Mouse (Mus musculus): ENCODE results near the gene Gm17268.

Gene Gm17268

DNA sequence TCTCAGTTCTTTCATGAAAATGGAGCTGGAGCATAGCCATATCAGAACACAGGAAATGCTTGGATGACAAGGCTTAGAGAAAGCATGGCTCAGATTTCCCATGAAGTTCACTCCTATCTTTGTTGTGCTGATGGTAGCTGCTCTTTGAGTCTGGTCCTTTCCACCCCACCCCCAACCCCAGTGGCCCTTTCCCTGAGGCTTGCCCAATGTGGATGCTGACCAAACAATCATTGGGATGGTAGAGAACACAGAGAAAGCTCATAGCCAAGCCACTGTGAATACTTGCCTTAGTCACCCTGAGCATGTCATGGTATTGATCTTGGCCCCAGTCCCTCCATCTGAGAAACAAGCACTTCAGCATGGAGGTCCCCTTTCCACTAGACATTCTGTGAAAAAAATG, 6.2 kb downstream of the Gm17268 start:
- no peak for DNase-seq (ENCODE audit: low read depth, low spot score)

- DNase-seq (ENCODE audit: low read depth, low spot score) = no peak
Observed at GRCm38 (mm10) chr11:82030171-82030570, 8.2 kb downstream of the Gm17268 start.

DNA sequence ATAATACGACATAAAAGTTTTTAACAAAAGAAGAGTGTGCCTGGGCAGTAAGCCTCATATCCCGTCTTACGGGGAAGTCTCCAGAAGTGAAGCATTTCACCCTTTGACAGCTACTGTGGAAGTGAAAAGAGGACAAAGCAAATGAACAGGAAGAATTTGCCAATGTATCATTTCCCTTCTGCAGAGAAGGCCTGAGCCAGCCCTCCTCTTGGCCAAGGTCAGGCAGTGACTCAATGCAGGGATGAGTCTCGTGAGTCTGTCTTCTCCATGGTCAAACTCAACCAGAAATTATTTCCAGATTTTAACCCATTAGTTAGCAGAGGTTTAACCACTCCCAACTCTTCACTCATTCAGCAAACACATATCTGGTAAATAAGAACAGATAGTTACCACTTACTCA, 14.6 kb downstream of the Gm17268 start:
- DNase-seq (ENCODE audit: low read depth, low spot score) = no peak

GRCm38 (mm10) chr11:82022504-82023056, 15.8 kb downstream of the Gm17268 start:
- no peak for DNase-seq (ENCODE audit: low read depth, low spot score)

DNA sequence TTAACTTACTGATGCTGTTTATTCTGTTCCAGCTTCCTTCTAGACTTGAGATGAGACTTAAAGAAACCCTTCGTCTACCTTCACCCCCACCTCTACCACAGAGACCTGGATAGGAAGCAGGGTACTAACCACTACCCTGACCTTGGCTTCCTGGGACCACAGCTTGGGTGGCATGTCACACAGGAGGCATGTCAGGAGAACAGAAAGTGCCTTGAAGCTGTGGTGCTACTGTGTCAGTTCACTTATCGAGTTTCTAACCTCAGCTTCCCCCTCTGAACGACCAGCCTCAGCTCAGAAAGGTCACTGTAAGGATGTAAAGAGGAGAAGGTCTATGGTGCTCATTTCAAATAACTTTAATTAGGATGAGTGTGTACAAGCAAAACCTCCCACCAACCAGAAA, 17.0 kb downstream of the Gm17268 start:
- no peak for DNase-seq (ENCODE audit: low read depth, low spot score)

DNA sequence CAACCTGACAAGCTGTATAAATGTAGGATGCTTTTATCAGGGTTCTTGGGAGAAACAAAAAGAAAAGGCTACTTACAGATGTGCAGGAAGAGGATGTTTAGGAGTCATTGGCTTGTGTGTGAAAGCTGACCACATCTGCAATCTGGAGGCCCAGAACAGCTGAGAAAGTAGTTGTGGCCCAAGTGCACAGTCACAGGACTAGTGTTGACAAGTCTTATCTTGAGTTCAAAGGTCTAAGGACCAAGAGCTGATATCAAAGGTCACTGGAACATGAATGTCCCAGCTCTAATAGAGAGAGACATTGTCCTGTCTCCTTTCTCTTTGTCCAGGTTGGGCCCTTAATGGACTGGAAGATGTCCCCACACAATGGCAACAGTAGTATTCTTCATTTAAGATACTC, 18.6 kb downstream of the Gm17268 start:
- no peak for DNase-seq (ENCODE audit: low read depth, low spot score)

DNA sequence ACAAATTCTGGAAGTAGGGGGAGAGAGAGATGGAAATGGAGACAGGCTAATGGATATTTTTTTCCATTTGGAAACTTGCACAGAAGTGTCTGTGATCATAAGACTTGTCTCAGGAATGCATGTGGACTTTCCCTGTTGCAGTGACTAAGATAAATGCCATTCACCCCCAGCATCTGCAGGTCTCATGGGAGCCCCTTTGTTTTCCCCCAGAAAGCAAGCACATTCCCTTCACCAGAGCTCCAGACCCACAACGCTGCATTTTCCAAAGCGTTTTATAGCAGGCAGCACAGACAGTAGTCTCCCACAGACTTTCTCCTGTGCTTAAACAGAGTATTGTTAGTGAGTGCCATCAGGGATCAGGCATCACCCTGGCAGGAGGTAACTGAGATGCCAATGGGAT, 19.0 kb downstream of the Gm17268 start:
- DNase-seq (ENCODE audit: low read depth, low spot score) = no peak

DNA sequence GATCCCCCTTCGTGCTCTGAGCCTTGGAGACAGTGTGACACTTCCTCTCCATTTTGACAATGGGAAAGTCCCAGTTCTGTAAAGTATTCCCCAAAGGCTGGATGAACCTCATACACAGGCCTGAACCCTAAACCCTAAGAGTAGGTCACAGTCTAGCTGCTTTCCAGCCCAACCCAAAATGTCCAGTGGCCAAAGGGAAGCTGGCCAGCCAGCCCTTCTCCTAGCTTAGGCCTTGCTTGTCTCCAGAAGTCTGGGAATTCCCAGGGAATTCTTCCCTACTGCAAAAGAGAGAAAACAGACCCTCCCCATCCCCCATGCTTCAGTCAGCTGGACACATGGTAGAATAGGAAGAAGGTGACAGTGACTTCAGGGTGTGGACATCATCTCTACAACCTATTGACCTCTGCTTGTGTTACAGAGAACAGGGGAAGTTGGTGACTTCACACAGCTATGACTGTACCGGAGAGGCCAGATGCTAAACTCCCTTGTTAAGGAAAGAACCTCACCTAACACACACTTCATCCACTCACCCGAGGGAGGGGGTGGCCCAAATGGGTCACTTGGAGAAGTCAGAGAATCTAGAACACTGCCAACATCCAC, 22.1 kb downstream of the Gm17268 start:
- DNase-seq (ENCODE audit: low read depth, low spot score) = no peak

DNA sequence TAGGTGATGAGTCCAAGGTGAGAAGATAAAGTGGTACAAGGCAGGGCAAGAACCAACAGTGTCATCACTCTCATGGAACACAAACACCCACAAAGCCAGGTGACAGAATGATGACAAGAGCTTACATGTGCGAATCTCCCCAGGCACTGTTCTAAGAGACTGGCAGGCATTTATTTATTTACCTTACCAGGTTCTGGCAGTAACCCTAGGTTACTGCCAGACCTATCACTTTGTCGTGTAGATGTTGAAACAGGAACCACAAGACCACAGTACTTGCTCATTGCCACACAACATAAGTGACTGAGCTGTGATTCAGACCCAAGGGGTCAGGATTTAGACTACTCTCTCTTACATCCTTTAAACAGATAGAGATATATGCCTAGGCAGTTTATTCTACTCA, 23.3 kb downstream of the Gm17268 start:
- no peak for DNase-seq (ENCODE audit: low read depth, low spot score)

- DNase-seq (ENCODE audit: low read depth, low spot score) = no peak
Observed at GRCm38 (mm10) chr11:82013756-82014155, 24.6 kb downstream of the Gm17268 start.

DNA sequence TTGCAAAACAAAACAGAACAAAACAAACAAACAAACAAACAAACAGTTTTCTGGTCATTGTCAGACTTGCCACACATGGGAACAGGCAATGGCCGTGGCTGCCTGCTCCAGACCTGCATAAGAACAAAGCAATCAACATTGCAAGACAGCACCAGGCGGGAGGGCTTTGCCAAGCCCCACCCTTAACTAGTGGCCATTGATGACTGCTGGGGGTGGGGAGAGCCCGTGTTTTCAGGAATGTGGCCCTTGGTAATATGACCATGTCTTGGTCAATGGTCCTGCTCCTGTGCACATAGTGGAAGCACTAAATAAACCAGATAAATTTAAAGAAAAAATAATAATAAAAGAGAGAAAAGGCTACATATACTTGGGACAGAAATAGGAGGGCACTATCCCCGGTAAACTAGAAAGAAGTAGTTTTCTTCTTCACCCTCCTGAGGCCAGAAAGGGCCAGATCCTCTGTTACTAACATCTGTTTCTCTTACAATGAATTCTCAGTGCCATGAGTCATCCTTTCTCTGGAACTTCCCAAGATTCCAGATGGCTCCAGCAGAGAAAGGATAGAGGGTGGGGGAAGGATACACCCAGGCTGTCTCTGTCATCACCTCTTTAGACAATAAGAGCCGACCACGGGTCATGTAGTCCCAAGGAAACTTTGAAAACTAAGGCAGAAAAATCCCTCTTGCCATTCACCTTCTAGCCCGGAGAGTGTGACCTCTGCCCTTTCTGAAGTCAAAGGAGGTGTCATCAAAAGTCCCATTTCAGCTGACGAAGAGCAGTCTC, 26.8 kb downstream of the Gm17268 start:
- DNase-seq (ENCODE audit: low read depth, low spot score) = no peak

DNA sequence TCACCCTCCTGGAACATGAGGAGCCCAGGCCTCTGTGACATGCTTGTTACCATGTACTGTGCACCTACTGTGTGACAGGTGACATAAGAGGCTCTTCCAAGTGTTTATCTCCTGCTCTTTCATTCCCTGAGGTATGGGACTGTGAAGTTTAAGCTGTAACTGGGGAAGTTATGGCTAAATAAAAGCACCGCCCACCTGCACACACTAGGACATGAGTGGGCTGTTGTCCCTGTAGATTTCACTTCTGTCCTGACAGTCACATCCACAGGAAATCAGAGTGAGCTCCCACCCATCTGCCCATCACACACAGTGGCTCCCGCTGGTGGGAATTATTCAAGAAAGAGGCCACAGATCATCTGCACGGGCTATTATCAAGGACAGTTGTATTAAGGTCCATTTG, 28.2 kb downstream of the Gm17268 start:
- DNase-seq (ENCODE audit: low read depth, low spot score) = no peak

GRCm38 (mm10) chr11:82006796-82007423, 31.5 kb downstream of the Gm17268 start:
- no peak for DNase-seq (ENCODE audit: low read depth, low spot score)

GRCm38 (mm10) chr11:82004810-82005209, 33.6 kb downstream of the Gm17268 start:
- DNase-seq (ENCODE audit: low read depth, low spot score) = no peak

DNA sequence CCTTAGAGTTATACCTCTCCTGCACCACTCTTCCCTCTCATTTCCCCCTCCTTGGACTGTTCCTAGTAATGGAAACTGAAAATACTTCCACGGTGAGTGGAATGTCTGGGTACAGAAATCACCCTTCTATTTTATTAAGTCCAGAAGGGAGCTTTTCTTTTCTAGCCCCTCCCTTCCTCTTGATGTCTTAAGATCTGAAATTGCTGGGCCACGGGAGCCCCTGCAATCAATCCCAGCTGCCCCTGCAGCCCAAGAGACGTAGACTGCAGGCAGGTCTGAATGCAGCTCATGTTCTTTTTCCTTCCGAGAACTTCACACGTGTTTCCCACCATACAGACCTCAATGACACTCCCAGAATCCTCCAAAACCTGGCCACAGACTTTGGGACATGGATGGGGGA, 37.8 kb downstream of the Gm17268 start:
- DNase-seq (ENCODE audit: low read depth, low spot score) = no peak

- no peak for DNase-seq (ENCODE audit: low read depth, low spot score)
Observed at GRCm38 (mm10) chr11:81999469-81999868, 38.9 kb downstream of the Gm17268 start.

DNA sequence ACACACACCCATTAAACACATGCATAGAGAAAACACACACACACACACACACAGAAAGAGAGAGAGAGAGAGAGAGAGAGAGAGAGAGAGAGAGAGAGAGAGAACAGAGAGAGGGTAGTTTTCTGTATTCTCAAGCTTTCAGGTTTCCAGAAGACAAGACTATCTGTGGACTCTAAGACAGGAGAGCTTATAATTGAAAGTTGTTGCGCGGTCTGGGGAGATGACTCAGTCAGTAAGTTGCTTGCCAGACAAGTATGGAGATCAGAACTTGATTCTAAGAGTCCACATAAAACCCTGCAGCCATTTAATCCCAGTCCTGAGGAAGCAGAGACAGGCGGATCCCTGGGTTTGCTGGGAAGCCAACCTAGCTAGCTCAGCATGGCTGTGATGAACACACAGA, 39.7 kb downstream of the Gm17268 start:
- no peak for DNase-seq (ENCODE audit: low read depth, low spot score)

DNA sequence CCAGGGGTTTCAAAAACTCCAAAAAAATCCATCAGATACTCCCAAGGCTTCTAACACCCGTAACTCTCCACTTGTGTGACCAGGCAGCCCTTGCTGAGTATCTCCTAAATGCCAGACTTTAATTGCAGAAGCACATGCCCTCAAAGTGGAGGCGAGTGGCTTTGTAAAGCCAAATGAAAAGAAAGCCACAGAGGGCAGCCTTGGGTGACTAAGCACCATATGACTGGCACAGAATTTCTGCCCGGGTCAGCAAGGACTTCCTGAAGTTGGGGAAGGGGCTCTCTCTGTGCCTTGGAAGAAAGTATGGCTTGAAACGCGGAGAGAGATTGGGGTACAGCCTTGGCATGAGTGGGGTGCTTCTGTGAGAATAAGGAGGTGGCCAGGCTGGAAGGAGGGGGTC, 41.3 kb downstream of the Gm17268 start:
- DNase-seq (ENCODE audit: low read depth, low spot score) = no peak

- DNase-seq (ENCODE audit: low read depth, low spot score) = peak; percentile 45
Observed at GRCm38 (mm10) chr11:81996172-81996841, 42.1 kb downstream of the Gm17268 start.

DNA sequence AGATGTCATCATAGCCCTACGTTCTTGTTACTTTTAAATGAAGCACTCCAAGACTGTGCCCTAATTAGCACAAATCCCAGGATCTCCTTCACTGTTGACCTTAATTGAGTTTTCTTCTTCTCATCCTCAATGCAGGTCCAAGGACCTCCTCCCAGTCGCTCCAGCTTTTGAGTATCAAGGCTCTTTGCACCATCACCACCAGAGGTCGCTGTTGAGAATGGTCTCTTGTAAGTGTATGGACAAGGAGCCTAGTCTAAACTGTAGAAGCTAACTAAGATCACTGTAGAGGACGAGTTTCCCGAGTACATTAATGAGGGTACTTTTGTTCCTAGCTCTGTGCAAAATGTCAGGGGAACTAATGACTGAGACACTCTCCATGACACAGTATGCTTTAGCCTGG, 55.2 kb downstream of the Gm17268 start:
- DNase-seq (ENCODE audit: low read depth, low spot score) = peak; percentile 49

- DNase-seq (ENCODE audit: low read depth, low spot score) = no peak
Observed at GRCm38 (mm10) chr11:81982191-81982590, 56.2 kb downstream of the Gm17268 start.
